Mouse (Mus musculus): ENCODE measurements around the gene Eya2. TPM values are rescaled to one million over a fixed set of nuclear protein-coding genes. Genes with fewer than 3 reads are reported as not detected.

Eya2 gene
- polyA plus RNA-seq, 1 experiment from 2014 or later: 5.8 TPM

- WGBS: 20% methylated on average over 11 of the region's 11 CpGs
- H3K27me3 ChIP-seq (ENCODE audit: control insufficient read depth, insufficient read depth, low read length): peaks cover 25% of the 10 kb centered on the region
- no peaks in the 10 kb centered on the region for H3K9me3 ChIP-seq (replicated peaks; ENCODE audit: control insufficient read depth, low read length)
- H3K4me2 ChIP-seq (ENCODE audit: low read depth, low read length): no peak overlapping the region
- no peak overlapping the region for H3K4me3 ChIP-seq (ENCODE audit: low read length)
- no peak overlapping the region for H3K9ac ChIP-seq (ENCODE audit: low read length)
- H3K27ac ChIP-seq (ENCODE audit: low read length): no peak overlapping the region
- ATAC-seq (replicated peaks; ENCODE audit: extremely low read depth, insufficient read depth, low FRiP score): no peak
- H3K36me3 ChIP-seq (ENCODE audit: control insufficient read depth, insufficient read depth): no peaks in the 10 kb centered on the region
- H3K4me1 ChIP-seq (ENCODE audit: control insufficient read depth, insufficient read depth, low read length): peaks cover 7% of the 10 kb centered on the region
These were observed 35.2 kb upstream of the Eya2 start for GRCm38 (mm10) chr2:165559506-165560235.

- H3K4me2 ChIP-seq (ENCODE audit: low read depth, low read length): no peak overlapping the region
- H3K4me1 ChIP-seq (ENCODE audit: control insufficient read depth, insufficient read depth, low read length): peaks cover 7% of the 10 kb centered on the region
- H3K27ac ChIP-seq (ENCODE audit: low read length): no peak overlapping the region
- peaks cover 39% of the 10 kb centered on the region for H3K27me3 ChIP-seq (ENCODE audit: control insufficient read depth, insufficient read depth, low read length)
- ATAC-seq (replicated peaks; ENCODE audit: extremely low read depth, insufficient read depth, low FRiP score): no peak
- no peaks in the 10 kb centered on the region for H3K36me3 ChIP-seq (ENCODE audit: control insufficient read depth, insufficient read depth)
- no peak overlapping the region for H3K4me3 ChIP-seq (ENCODE audit: low read length)
- no peak overlapping the region for H3K9ac ChIP-seq (ENCODE audit: low read length)
- 86% methylated on average over 6 of the region's 6 CpGs for WGBS
- no peaks in the 10 kb centered on the region for H3K9me3 ChIP-seq (replicated peaks; ENCODE audit: control insufficient read depth, low read length)
These were observed 33.0 kb upstream of the Eya2 start for GRCm38 (mm10) chr2:165561861-165562260.

- WGBS: 2% methylated on average over 52 of the region's 52 CpGs
- Histone ChIP-seq H3K36me3 (ENCODE audit: control insufficient read depth, insufficient read depth) (no peaks in the 10 kb centered on the region), H3K4me2 (ENCODE audit: low read depth, low read length) (peak overlapping the region; percentile 72), H3K4me3 (ENCODE audit: low read length) (peak overlapping the region; percentile 48), H3K27me3 (ENCODE audit: control insufficient read depth, insufficient read depth, low read length) (peaks cover 39% of the 10 kb centered on the region), H3K4me1 (ENCODE audit: control insufficient read depth, insufficient read depth, low read length) (peaks cover 7% of the 10 kb centered on the region), H3K9ac (ENCODE audit: low read length) (no peak overlapping the region), H3K27ac (ENCODE audit: low read length) (no peak overlapping the region), H3K9me3 (replicated peaks; ENCODE audit: control insufficient read depth, low read length) (no peaks in the 10 kb centered on the region)
- ATAC-seq (replicated peaks; ENCODE audit: extremely low read depth, insufficient read depth, low FRiP score): no peak; the same call in 1 of the 2 replicates
These were observed 31.4 kb upstream of the Eya2 start for GRCm38 (mm10) chr2:165563298-165564058.

- peaks cover 7% of the 10 kb centered on the region for H3K4me1 ChIP-seq (ENCODE audit: control insufficient read depth, insufficient read depth, low read length)
- ATAC-seq (replicated peaks; ENCODE audit: extremely low read depth, insufficient read depth, low FRiP score): no peak
- no peak overlapping the region for H3K27ac ChIP-seq (ENCODE audit: low read length)
- WGBS: 65% methylated on average over 8 of the region's 8 CpGs
- no peak overlapping the region for H3K4me3 ChIP-seq (ENCODE audit: low read length)
- no peaks in the 10 kb centered on the region for H3K36me3 ChIP-seq (ENCODE audit: control insufficient read depth, insufficient read depth)
- peaks cover 39% of the 10 kb centered on the region for H3K27me3 ChIP-seq (ENCODE audit: control insufficient read depth, insufficient read depth, low read length)
- no peak overlapping the region for H3K9ac ChIP-seq (ENCODE audit: low read length)
- no peak overlapping the region for H3K4me2 ChIP-seq (ENCODE audit: low read depth, low read length)
- H3K9me3 ChIP-seq (replicated peaks; ENCODE audit: control insufficient read depth, low read length): no peaks in the 10 kb centered on the region
These were observed 30.7 kb upstream of the Eya2 start for GRCm38 (mm10) chr2:165564101-165564500.

- Histone ChIP-seq H3K4me3 (ENCODE audit: low read length) (no peak overlapping the region), H3K27me3 (ENCODE audit: control insufficient read depth, insufficient read depth, low read length) (peaks cover 39% of the 10 kb centered on the region)
- 61% methylated on average over 6 of the region's 6 CpGs for WGBS
These were observed 30.2 kb upstream of the Eya2 start for GRCm38 (mm10) chr2:165564620-165565019.

GRCm38 (mm10) chr2:165566898-165567297 lies 27.9 kb upstream of the Eya2 start:
- no peak overlapping the region for H3K27ac ChIP-seq (ENCODE audit: low read length)
- no peak overlapping the region for H3K4me3 ChIP-seq (ENCODE audit: low read length)
- no peak overlapping the region for H3K9ac ChIP-seq (ENCODE audit: low read length)
- no peaks in the 10 kb centered on the region for H3K36me3 ChIP-seq (ENCODE audit: control insufficient read depth, insufficient read depth)
- H3K27me3 ChIP-seq (ENCODE audit: control insufficient read depth, insufficient read depth, low read length): peaks cover 39% of the 10 kb centered on the region
- ATAC-seq (replicated peaks; ENCODE audit: extremely low read depth, insufficient read depth, low FRiP score): no peak
- no peak overlapping the region for H3K4me2 ChIP-seq (ENCODE audit: low read depth, low read length)
- peaks cover 7% of the 10 kb centered on the region for H3K4me1 ChIP-seq (ENCODE audit: control insufficient read depth, insufficient read depth, low read length)
- no peaks in the 10 kb centered on the region for H3K9me3 ChIP-seq (replicated peaks; ENCODE audit: control insufficient read depth, low read length)
- WGBS: 62% methylated on average over 6 of the region's 6 CpGs

More at GRCm38 (mm10) chr2:165564620-165565019, 30.2 kb upstream of the Eya2 start:
- H3K9ac ChIP-seq (ENCODE audit: low read length): no peak overlapping the region
- no peaks in the 10 kb centered on the region for H3K36me3 ChIP-seq (ENCODE audit: control insufficient read depth, insufficient read depth)
- no peaks in the 10 kb centered on the region for H3K9me3 ChIP-seq (replicated peaks; ENCODE audit: control insufficient read depth, low read length)
- H3K27ac ChIP-seq (ENCODE audit: low read length): no peak overlapping the region
- no peak overlapping the region for H3K4me2 ChIP-seq (ENCODE audit: low read depth, low read length)
- ATAC-seq (replicated peaks; ENCODE audit: extremely low read depth, insufficient read depth, low FRiP score): no peak
- H3K4me1 ChIP-seq (ENCODE audit: control insufficient read depth, insufficient read depth, low read length): peaks cover 7% of the 10 kb centered on the region

GRCm38 (mm10) chr2:165567820-165568219 lies 27.0 kb upstream of the Eya2 start:
- no peak overlapping the region for H3K4me2 ChIP-seq (ENCODE audit: low read depth, low read length)
- H3K36me3 ChIP-seq (ENCODE audit: control insufficient read depth, insufficient read depth): no peaks in the 10 kb centered on the region
- ATAC-seq (replicated peaks; ENCODE audit: extremely low read depth, insufficient read depth, low FRiP score): no peak
- H3K27ac ChIP-seq (ENCODE audit: low read length): no peak overlapping the region
- no peak overlapping the region for H3K4me3 ChIP-seq (ENCODE audit: low read length)
- H3K9me3 ChIP-seq (replicated peaks; ENCODE audit: control insufficient read depth, low read length): no peaks in the 10 kb centered on the region
- WGBS: 73% methylated on average over 9 of the region's 9 CpGs
- H3K27me3 ChIP-seq (ENCODE audit: control insufficient read depth, insufficient read depth, low read length): peaks cover 32% of the 10 kb centered on the region
- peaks cover 7% of the 10 kb centered on the region for H3K4me1 ChIP-seq (ENCODE audit: control insufficient read depth, insufficient read depth, low read length)
- no peak overlapping the region for H3K9ac ChIP-seq (ENCODE audit: low read length)

- Histone ChIP-seq H3K27ac (ENCODE audit: low read length) (no peak overlapping the region), H3K4me2 (ENCODE audit: low read depth, low read length) (no peak overlapping the region), H3K4me1 (ENCODE audit: control insufficient read depth, insufficient read depth, low read length) (no peaks in the 10 kb centered on the region), H3K27me3 (ENCODE audit: control insufficient read depth, insufficient read depth, low read length) (peaks cover 22% of the 10 kb centered on the region), H3K36me3 (ENCODE audit: control insufficient read depth, insufficient read depth) (no peaks in the 10 kb centered on the region), H3K9ac (ENCODE audit: low read length) (no peak overlapping the region), H3K4me3 (ENCODE audit: low read length) (no peak overlapping the region), H3K9me3 (replicated peaks; ENCODE audit: control insufficient read depth, low read length) (no peaks in the 10 kb centered on the region)
- WGBS: 58% methylated on average over 6 of the region's 6 CpGs
- ATAC-seq (replicated peaks; ENCODE audit: extremely low read depth, insufficient read depth, low FRiP score): no peak
These were observed 25.9 kb upstream of the Eya2 start for GRCm38 (mm10) chr2:165568911-165569310.

- Histone ChIP-seq H3K27me3 (ENCODE audit: control insufficient read depth, insufficient read depth, low read length) (no peaks in the 10 kb centered on the region), H3K36me3 (ENCODE audit: control insufficient read depth, insufficient read depth) (no peaks in the 10 kb centered on the region), H3K4me3 (ENCODE audit: low read length) (no peak overlapping the region), H3K4me1 (ENCODE audit: control insufficient read depth, insufficient read depth, low read length) (no peaks in the 10 kb centered on the region), H3K27ac (ENCODE audit: low read length) (no peak overlapping the region), H3K9me3 (replicated peaks; ENCODE audit: control insufficient read depth, low read length) (no peaks in the 10 kb centered on the region), H3K4me2 (ENCODE audit: low read depth, low read length) (no peak overlapping the region), H3K9ac (ENCODE audit: low read length) (no peak overlapping the region)
- 41% methylated on average over 4 of the region's 4 CpGs for WGBS
- ATAC-seq (replicated peaks; ENCODE audit: extremely low read depth, insufficient read depth, low FRiP score): no peak
These were observed 23.5 kb upstream of the Eya2 start for GRCm38 (mm10) chr2:165571216-165571778.

All from heart, embryonic 16.5 days (tissue).